ENCODE assay signal across 28 mouse cellular contexts in genomic region chr9:55348664-55349063, GRCm38 (mm10). TPM values are rescaled to one million over a fixed set of nuclear protein-coding genes. Genes with fewer than 3 reads are reported as not detected.
DNase-seq lines count a peak whose midpoint lies in the region; ATAC-seq and TF ChIP-seq lines count a peak whose summit lies in the region.
"Had no signal": no experiment of that assay in that cellular context is flagged by ENCODE, and none has a peak within 500 bp of the region (broad histone marks: within the 10 kb centered on the region; RNA-seq: fewer than 3 reads in every experiment).

No protein-coding gene starts in this region.

- no peak for DNase-seq in forebrain, postnatal 0 days
- DNase-seq in forebrain, embryonic 14.5 days (ENCODE audit: low spot score) = no peak
- DNase-seq in frontal cortex, adult 2 months (ENCODE audit: extremely low spot score in 1 of 2, low spot score in 1 of 2) = peak; percentile 15 to 33
- no peak for DNase-seq in frontal cortex, postnatal 10 days (ENCODE audit: low spot score in 2 of 2)
- peak; percentile 58 for DNase-seq in A20 (ENCODE audit: low read depth, low spot score)
- DNase-seq in brain, adult 2 months (ENCODE audit: low read depth, low spot score) = peak; percentile 41
- no peak for DNase-seq in spleen, postnatal 4 days (ENCODE audit: low spot score in 2 of 2)
- DNase-seq: adrenal gland, adult 8-10 months; adrenal gland, postnatal 14 days; adrenal gland, postnatal 36 days; cerebellum, adult 11 months; cerebellum, adult 18-20 months; cerebellum, adult 8-10 months; cerebellum, adult 9-11 months; cerebellum, postnatal 14 days; cerebellum, postnatal 36 days; embryo, embryonic 11 days had no signal

- TF ChIP-seq CTCF in forebrain, postnatal 0 days (IDR thresholded peaks at IDR 0.05; ENCODE audit: low read depth) = no peak

- no peaks in the 10 kb centered on the region for H3K27me3 ChIP-seq in forebrain, postnatal 0 days (ENCODE audit: insufficient read depth, low read length)
- no peaks in the 10 kb centered on the region for H3K27me3 ChIP-seq in forebrain, embryonic 14.5 days (replicated peaks; ENCODE audit: control insufficient read depth, insufficient read depth, low read length)
- H3K27me3 ChIP-seq: embryonic facial prominence, embryonic 13.5 days; embryonic facial prominence, embryonic 15.5 days; forebrain, embryonic 15.5 days had no signal

- H3K4me2 ChIP-seq in forebrain, postnatal 0 days (ENCODE audit: low read depth) = no peak overlapping the region
- H3K4me2 ChIP-seq in forebrain, embryonic 14.5 days (ENCODE audit: low read length) = no peak overlapping the region
- H3K4me2 ChIP-seq: embryonic facial prominence, embryonic 13.5 days; embryonic facial prominence, embryonic 15.5 days; forebrain, embryonic 12.5 days; forebrain, embryonic 15.5 days had no signal

- H3K9ac ChIP-seq in forebrain, postnatal 0 days = no peak overlapping the region
- no peak overlapping the region for H3K9ac ChIP-seq in forebrain, embryonic 14.5 days (ENCODE audit: low read length)
- H3K9ac ChIP-seq: embryonic facial prominence, embryonic 13.5 days; embryonic facial prominence, embryonic 15.5 days; forebrain, embryonic 12.5 days; forebrain, embryonic 15.5 days had no signal

- H3K4me1 ChIP-seq in forebrain, postnatal 0 days (ENCODE audit: insufficient read depth) = no peaks in the 10 kb centered on the region
- no peaks in the 10 kb centered on the region for H3K4me1 ChIP-seq in forebrain, embryonic 14.5 days (ENCODE audit: control insufficient read depth, insufficient read depth, low read length)
- H3K4me1 ChIP-seq: embryonic facial prominence, embryonic 13.5 days; embryonic facial prominence, embryonic 15.5 days; forebrain, embryonic 10.5 days; forebrain, embryonic 12.5 days; forebrain, embryonic 15.5 days had no signal

- H3K36me3 ChIP-seq in forebrain, postnatal 0 days (ENCODE audit: insufficient read depth) = no peaks in the 10 kb centered on the region
- H3K36me3 ChIP-seq in forebrain, embryonic 14.5 days (ENCODE audit: control insufficient read depth, insufficient read depth, low read length) = no peaks in the 10 kb centered on the region
- H3K36me3 ChIP-seq: embryonic facial prominence, embryonic 13.5 days; embryonic facial prominence, embryonic 15.5 days; forebrain, embryonic 10.5 days; forebrain, embryonic 12.5 days; forebrain, embryonic 15.5 days; G1E had no signal

- H3K4me3 ChIP-seq in forebrain, postnatal 0 days (ENCODE audit: low read depth, low read length) = no peak overlapping the region
- H3K4me3 ChIP-seq in forebrain, embryonic 14.5 days (ENCODE audit: low read depth, low read length) = no peak overlapping the region
- H3K4me3 ChIP-seq: embryonic facial prominence, embryonic 13.5 days; embryonic facial prominence, embryonic 15.5 days; erythroblast, embryonic 14.5 days; forebrain, embryonic 10.5 days; forebrain, embryonic 12.5 days; forebrain, embryonic 15.5 days had no signal

- 67% methylated on average over 3 of the region's 3 CpGs for WGBS in forebrain, postnatal 0 days
- WGBS in forebrain, embryonic 14.5 days = 79% methylated on average over 3 of the region's 3 CpGs

- 0 out of 2 replicates have a peak, but pooled peaks have one; percentile 36 for ATAC-seq in forebrain, postnatal 0 days
- ATAC-seq in forebrain, embryonic 14.5 days = no peak
- ATAC-seq: activated CD4-positive, CD25-positive, alpha-beta regulatory T cell, adult 4 months; forebrain, embryonic 15.5 days; Patski had no signal

- H3K9me3 ChIP-seq in forebrain, postnatal 0 days (ENCODE audit: low read length) = no peaks in the 10 kb centered on the region
- H3K9me3 ChIP-seq in forebrain, embryonic 14.5 days (replicated peaks; ENCODE audit: control insufficient read depth, low read length) = no peaks in the 10 kb centered on the region
- H3K9me3 ChIP-seq: embryonic facial prominence, embryonic 13.5 days; embryonic facial prominence, embryonic 15.5 days; forebrain, embryonic 10.5 days; forebrain, embryonic 12.5 days; forebrain, embryonic 15.5 days; G1E had no signal

- no peak overlapping the region for H3K27ac ChIP-seq in forebrain, postnatal 0 days (ENCODE audit: low read depth, low read length)
- H3K27ac ChIP-seq in forebrain, embryonic 14.5 days (ENCODE audit: low read depth, low read length) = no peak overlapping the region
- H3K27ac ChIP-seq: embryonic facial prominence, embryonic 13.5 days; embryonic facial prominence, embryonic 15.5 days; forebrain, embryonic 10.5 days; forebrain, embryonic 12.5 days; forebrain, embryonic 15.5 days had no signal

RNA-seq across cellular contexts. Expression of gene Tmem266, which starts 22.0 kb away (rescaled TPM):
- 7.8 and 8.9 TPM in 2 replicates for total RNA-seq in forebrain, postnatal 0 days (2014; rRNA removed)
- 3.7 and 4.8 TPM in 2 replicates for polyA plus RNA-seq in forebrain, postnatal 0 days (2015; fragmentation: Nextera tagmentation; extraction: Ambion mirVana)
- polyA plus RNA-seq in forebrain, embryonic 14.5 days (2014; fragmentation: Nextera tagmentation; extraction: Ambion mirVana) = 0.90 and 0.94 TPM in 2 replicates
- polyA plus RNA-seq in frontal cortex, adult 2 months (2012; rRNA removed) = 9.1 and 9.5 TPM in 2 replicates
- total RNA-seq: common myeloid progenitor, adult 5-6 weeks had no signal
- polyA plus RNA-seq: activated CD4-positive, CD25-positive, alpha-beta regulatory T cell, adult 4 months; C2C12; erythroblast, embryonic 14.5 days had no signal

RNA-seq across cellular contexts. Expression of gene Nrg4, which starts 22.0 kb away (rescaled TPM):
- 0.24 and 1.8 TPM in 2 replicates for total RNA-seq in forebrain, postnatal 0 days (2014; rRNA removed)
- 0.42 and 0.94 TPM in 2 replicates for polyA plus RNA-seq in forebrain, postnatal 0 days (2015; fragmentation: Nextera tagmentation; extraction: Ambion mirVana)
- polyA plus RNA-seq in forebrain, embryonic 14.5 days (2014; fragmentation: Nextera tagmentation; extraction: Ambion mirVana) = 0.69 and 0.72 TPM in 2 replicates
- 1.7 and 1.8 TPM in 2 replicates for polyA plus RNA-seq in frontal cortex, adult 2 months (2012; rRNA removed)
- polyA plus RNA-seq: G1E had no signal

Comparison
In these comparisons a context has a peak if more than half of its experiments do, and no peak if none do; other contexts are left out.
1. DNase-seq: peak in frontal cortex, adult 2 months (2 of 2), A20 (single experiment) and brain, adult 2 months (single experiment); none in forebrain, postnatal 0 days (single experiment), forebrain, embryonic 14.5 days (single experiment), frontal cortex, postnatal 10 days (0 of 2) and spleen, postnatal 4 days (0 of 2).